Comparison of ENCODE assay signal across 8 mouse cellular contexts in genomic region chr4:146263038-146263685, GRCm38 (mm10).
A peak's percentile ranks its signal among the peaks of the same experiment; 100 is the strongest.
DNase-seq lines count a peak whose midpoint lies in the region; ATAC-seq and TF ChIP-seq lines count a peak whose summit lies in the region.
"Not testable (repeated sequence)": the region's sequence is repeated elsewhere in the genome, so short reads cannot be mapped to it uniquely, and the experiment has no call there.

No protein-coding gene starts in this region.

- 6% methylated on average over 27 of the region's 51 CpGs for WGBS in kidney, embryonic 14.5 days
- WGBS in liver, embryonic 11.5 days, result 5% methylated on average over 31 of the region's 51 CpGs
- 4% methylated on average over 30 of the region's 51 CpGs for WGBS in midbrain, embryonic 13.5 days
- WGBS in stomach, embryonic 14.5 days, result 7% methylated on average over 32 of the region's 51 CpGs

- H3K4me2 ChIP-seq in kidney, embryonic 14.5 days (replicated peaks; ENCODE audit: low read depth, low read length), result peak overlapping the region; percentile 46
- H3K4me2 ChIP-seq in liver, embryonic 11.5 days, result peak overlapping the region; percentile 60
- H3K4me2 ChIP-seq in midbrain, embryonic 13.5 days (replicated peaks), result peak overlapping the region; percentile 48
- peak overlapping the region; percentile 43; the same call in 1 of the 2 replicates for H3K4me2 ChIP-seq in stomach, embryonic 14.5 days (replicated peaks; ENCODE audit: low read depth, low read length)

- TF ChIP-seq POLR2A in MEL (IDR thresholded peaks at IDR 0.05; ENCODE audit: control insufficient read depth in 1 of 2, insufficient read depth in 1 of 2, low read depth in 1 of 2, low read length in 2 of 2, poor library complexity in 1 of 2), result not testable (repeated sequence)

- H3K36me3 ChIP-seq in MEL (ENCODE audit: control insufficient read depth in 1 of 2, insufficient read depth in 2 of 2, low read length in 2 of 2); kidney, embryonic 14.5 days (ENCODE audit: control insufficient read depth, insufficient read depth, low read length); liver, embryonic 11.5 days (ENCODE audit: control insufficient read depth, insufficient read depth, low read length); midbrain, embryonic 13.5 days; stomach, embryonic 14.5 days (ENCODE audit: control insufficient read depth, insufficient read depth, low read length): not testable (repeated sequence)

- H3K9ac ChIP-seq in MEL (ENCODE audit: control insufficient read depth, low read depth, low read length, poor library complexity, severe bottlenecking), result 0 out of 2 replicates have a peak overlapping the region, but pooled peaks have one; percentile 18
- H3K9ac ChIP-seq in kidney, embryonic 14.5 days (ENCODE audit: low read depth, low read length), result peak overlapping the region; percentile 42
- H3K9ac ChIP-seq in liver, embryonic 11.5 days (ENCODE audit: low read depth, low read length), result peak overlapping the region; percentile 53
- H3K9ac ChIP-seq in midbrain, embryonic 13.5 days (replicated peaks), result peak overlapping the region; percentile 46; the same call in 1 of the 2 replicates
- H3K9ac ChIP-seq in stomach, embryonic 14.5 days (replicated peaks; ENCODE audit: low read depth, low read length), result not testable (repeated sequence)

- not testable (repeated sequence) for H3K27me3 ChIP-seq in MEL (ENCODE audit: control insufficient read depth in 1 of 2, insufficient read depth in 2 of 2, low read length in 2 of 2); kidney, embryonic 14.5 days (ENCODE audit: control insufficient read depth, insufficient read depth, low read length); liver, embryonic 11.5 days (replicated peaks; ENCODE audit: control insufficient read depth, insufficient read depth, low read length); midbrain, embryonic 13.5 days; stomach, embryonic 14.5 days (ENCODE audit: control insufficient read depth, insufficient read depth, low read length)

- H3K9me3 ChIP-seq in MEL (replicated peaks; ENCODE audit: insufficient read depth, low read length); kidney, embryonic 14.5 days (ENCODE audit: control insufficient read depth, low read length); liver, embryonic 11.5 days (ENCODE audit: control insufficient read depth, low read length); midbrain, embryonic 13.5 days; stomach, embryonic 14.5 days (ENCODE audit: control insufficient read depth, low read depth, low read length): not testable (repeated sequence)

- not testable (repeated sequence) for H3K4me1 ChIP-seq in MEL (ENCODE audit: control insufficient read depth in 1 of 2, insufficient read depth in 2 of 2, low read length in 2 of 2); kidney, embryonic 14.5 days (ENCODE audit: control insufficient read depth, insufficient read depth, low read length); liver, embryonic 11.5 days (replicated peaks; ENCODE audit: control insufficient read depth, insufficient read depth, low read length); midbrain, embryonic 13.5 days (replicated peaks); stomach, embryonic 14.5 days (ENCODE audit: control insufficient read depth, insufficient read depth, low read length)

- peak; percentile 99 for ATAC-seq in kidney, embryonic 14.5 days (ENCODE audit: low FRiP score, low TSS enrichment)
- ATAC-seq in liver, embryonic 11.5 days (replicated peaks; ENCODE audit: low FRiP score), result peak; percentile 95
- peak; percentile 96 for ATAC-seq in midbrain, embryonic 13.5 days
- ATAC-seq in stomach, embryonic 14.5 days (ENCODE audit: insufficient number of reproducible peaks, insufficient read depth, low FRiP score, low read depth), result peak; percentile 84

- H3K79me2 ChIP-seq in MEL (ENCODE audit: control insufficient read depth, insufficient read depth, low read length, poor library complexity), result not testable (repeated sequence)

- DNase-seq in MEL (ENCODE audit: low read depth, low spot score), result not testable (repeated sequence)
- peak; percentile 4 for DNase-seq in embryo, embryonic 10.5 days (ENCODE audit: low spot score)
- peak; percentile 9 for DNase-seq in gastrocnemius, adult 2 months
- peak; percentile 7 to 12 for DNase-seq in heart, postnatal 14 days
- DNase-seq in liver, embryonic 11.5 days (ENCODE audit: low spot score), result peak; percentile 32

- not testable (repeated sequence) for TF ChIP-seq RAD21 in MEL (IDR thresholded peaks at IDR 0.05; ENCODE audit: low read depth, low read length)

- not testable (repeated sequence) for H3K27ac ChIP-seq in MEL (ENCODE audit: control insufficient read depth, low read depth, low read length); gastrocnemius, adult 2 months; kidney, embryonic 14.5 days (ENCODE audit: low read depth, low read length); liver, embryonic 11.5 days (ENCODE audit: low read depth, low read length); midbrain, embryonic 13.5 days; stomach, embryonic 14.5 days (ENCODE audit: low read length)

- TF ChIP-seq EP300 in MEL (IDR thresholded peaks at IDR 0.05; ENCODE audit: low read depth in 1 of 2, low read length in 2 of 2), result not testable (repeated sequence)

- intact Hi-C loops in gastrocnemius, adult 2 months (cut with DNase I); heart, postnatal 14 days (cut with DNase I): not testable (repeated sequence)

- H3K4me3 ChIP-seq in MEL (ENCODE audit: control insufficient read depth in 1 of 2, insufficient read depth in 1 of 2, low read depth in 2 of 2, low read length in 2 of 2), result not testable (repeated sequence)
- peak overlapping the region; percentile 19; the same call in 1 of the 2 replicates for H3K4me3 ChIP-seq in gastrocnemius, adult 2 months
- H3K4me3 ChIP-seq in kidney, embryonic 14.5 days (ENCODE audit: low read length), result peak overlapping the region; percentile 37
- peak overlapping the region; percentile 46 for H3K4me3 ChIP-seq in liver, embryonic 11.5 days (ENCODE audit: low read depth, low read length)
- H3K4me3 ChIP-seq in midbrain, embryonic 13.5 days (replicated peaks), result peak overlapping the region; percentile 34
- H3K4me3 ChIP-seq in stomach, embryonic 14.5 days (ENCODE audit: low read depth, low read length), result peak overlapping the region; percentile 26

- not testable (repeated sequence) for TF ChIP-seq CTCF in MEL (IDR thresholded peaks at IDR 0.05 in 2 of 3, conservative IDR thresholded peaks at IDR 0.05 in 1 of 3; ENCODE audit: control insufficient read depth in 1 of 3, insufficient read depth in 1 of 3, low read depth in 2 of 3, low read length in 3 of 3, poor library complexity in 1 of 3, severe bottlenecking in 1 of 3); gastrocnemius, adult 2 months (IDR thresholded peaks at IDR 0.05)
